Mouse (Mus musculus) stomach, postnatal 0 days (tissue): ENCODE results near the gene Aars.

Source experiments
- CTCF ChIP-seq: IDR thresholded peaks from 2 replicates; pipeline ENCODE4 v1.5.1; 2016; ENCODE audit warnings: antibody characterized with exemption, low read depth, mild to moderate bottlenecking, moderate library complexity
- EP300 ChIP-seq: optimal IDR thresholded peaks from 2 replicates; pipeline ENCODE3; 2016; ENCODE audit warnings: antibody characterized with exemption

DNA sequence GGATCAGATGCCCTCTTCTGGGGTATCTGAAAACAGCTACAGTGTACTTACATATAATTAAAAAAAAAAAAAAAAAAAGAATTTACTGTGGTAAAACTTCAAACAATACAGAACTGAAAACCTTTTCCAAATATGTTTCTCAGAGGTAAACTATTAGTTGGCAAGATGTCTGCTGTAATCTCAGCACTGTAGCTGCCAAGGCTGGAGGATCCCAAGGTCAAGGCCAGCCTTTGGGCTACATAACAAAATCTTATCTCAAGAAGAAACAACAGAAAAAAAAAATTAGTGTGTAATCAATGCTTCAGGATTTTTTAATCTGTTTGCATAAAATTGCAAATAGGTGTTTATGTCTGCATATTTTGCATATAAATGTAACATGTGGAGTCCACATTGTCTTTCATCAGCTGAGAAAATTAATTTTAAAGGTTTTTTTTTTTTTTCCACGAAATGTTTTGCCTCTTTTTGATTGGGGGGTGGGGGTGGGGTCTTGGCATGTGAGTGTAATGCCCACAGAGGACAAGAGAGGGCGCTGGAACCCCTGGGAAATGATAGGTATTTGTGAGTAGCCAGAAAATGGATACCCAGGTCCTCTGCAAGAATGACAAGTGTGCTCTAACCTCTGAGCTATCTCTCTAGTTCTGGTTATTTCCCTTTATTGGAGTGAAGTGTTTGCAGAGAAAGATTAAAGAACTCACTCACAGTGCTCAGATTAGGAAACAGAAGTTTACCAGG lies 11.2 kb downstream of the Aars start:
- TF ChIP-seq EP300, result no peak
- TF ChIP-seq CTCF, result peak; percentile 47
